ENCODE assay signal across 9 mouse cellular contexts in the genomic region with DNA sequence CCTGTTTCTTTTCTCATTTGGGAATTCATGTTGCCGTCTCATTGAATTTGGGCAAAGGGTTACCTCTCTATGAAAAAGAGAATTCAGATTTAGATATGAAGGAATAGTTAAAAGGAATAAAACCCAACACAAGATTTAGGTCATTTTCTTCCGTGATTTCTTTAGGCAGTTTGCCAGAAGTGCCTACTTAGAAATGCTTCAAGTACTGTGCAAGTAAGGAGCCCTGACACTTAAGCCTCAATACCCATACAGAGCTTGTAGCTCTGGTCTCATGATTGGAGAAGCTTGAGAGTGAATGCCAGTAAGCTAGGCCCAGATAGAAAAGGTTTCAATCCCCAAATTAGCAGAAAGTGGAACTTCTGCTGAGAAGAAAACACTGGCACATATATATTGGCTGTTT. TPM values are rescaled to one million over a fixed set of nuclear protein-coding genes. Genes with fewer than 3 reads are reported as not detected.
A peak's percentile ranks its signal among the peaks of the same experiment; 100 is the strongest.
DNase-seq lines count a peak whose midpoint lies in the region; ATAC-seq and TF ChIP-seq lines count a peak whose summit lies in the region.
"Had no signal": no experiment of that assay in that cellular context is flagged by ENCODE, and none has a peak within 500 bp of the region (broad histone marks: within the 10 kb centered on the region; RNA-seq: fewer than 3 reads in every experiment).

No protein-coding gene starts in this region.

- no peak for DNase-seq in forebrain, postnatal 0 days
- DNase-seq in forebrain, embryonic 14.5 days (ENCODE audit: low spot score): no peak
- peak; percentile 26 for DNase-seq in liver, adult 2 months (ENCODE audit: extremely low read depth, low read depth, low spot score)
- DNase-seq in liver: no peak
- DNase-seq in lung, postnatal 36 days: peak; percentile 77
- DNase-seq in cerebellum, postnatal 25 days: no peak
- DNase-seq: cerebellum, adult 11 months had no signal

- H3K4me3 ChIP-seq in forebrain, postnatal 0 days (ENCODE audit: low read depth, low read length): 0 out of 2 replicates have a peak overlapping the region, but pooled peaks have one; percentile 53
- no peak overlapping the region for H3K4me3 ChIP-seq in forebrain, embryonic 14.5 days (ENCODE audit: low read depth, low read length)
- H3K4me3 ChIP-seq in liver, adult 2 months (ENCODE audit: insufficient read depth, low read depth, low read length): peak overlapping the region; percentile 94; the same call in 1 of the 2 replicates
- H3K4me3 ChIP-seq in intestine, embryonic 16.5 days (ENCODE audit: low read length): peak overlapping the region; percentile 62; the same call in 1 of the 2 replicates

- no peaks in the 10 kb centered on the region for H3K36me3 ChIP-seq in forebrain, postnatal 0 days (ENCODE audit: insufficient read depth)
- H3K36me3 ChIP-seq in forebrain, embryonic 14.5 days (ENCODE audit: control insufficient read depth, insufficient read depth, low read length): no peaks in the 10 kb centered on the region
- H3K36me3 ChIP-seq in liver, adult 2 months (ENCODE audit: control insufficient read depth, insufficient read depth, low read length): no peaks in the 10 kb centered on the region
- no peaks in the 10 kb centered on the region for H3K36me3 ChIP-seq in intestine, embryonic 16.5 days (ENCODE audit: control insufficient read depth, insufficient read depth, low read length)

- H3K79me2 ChIP-seq in liver, adult 2 months (ENCODE audit: control insufficient read depth, insufficient read depth, low read length): peaks cover 13% of the 10 kb centered on the region; the same call in 1 of the 2 replicates

- no peak for TF ChIP-seq CTCF in forebrain, postnatal 0 days (IDR thresholded peaks at IDR 0.05; ENCODE audit: low read depth)
- TF ChIP-seq CTCF in liver, adult 2 months (IDR thresholded peaks at IDR 0.05; ENCODE audit: low read depth, low read length): no peak

- H3K9ac ChIP-seq in forebrain, postnatal 0 days: no peak overlapping the region
- no peak overlapping the region for H3K9ac ChIP-seq in forebrain, embryonic 14.5 days (ENCODE audit: low read length)
- H3K9ac ChIP-seq in liver, adult 2 months (ENCODE audit: low read depth, low read length): no peak overlapping the region
- no peak overlapping the region for H3K9ac ChIP-seq in intestine, embryonic 16.5 days (ENCODE audit: low read depth, low read length)

- no peak for ATAC-seq in forebrain, postnatal 0 days
- ATAC-seq in forebrain, embryonic 14.5 days: no peak
- ATAC-seq in intestine, embryonic 16.5 days: no peak
- ATAC-seq in erythroid progenitor cell, adult 5-6 weeks (replicated peaks; ENCODE audit: low FRiP score, poor library complexity, severe bottlenecking): no peak

- H3K27ac ChIP-seq in forebrain, postnatal 0 days (ENCODE audit: low read depth, low read length): no peak overlapping the region
- H3K27ac ChIP-seq in forebrain, embryonic 14.5 days (ENCODE audit: low read depth, low read length): no peak overlapping the region
- peak overlapping the region; percentile 29; the same call in 1 of the 2 replicates for H3K27ac ChIP-seq in liver, adult 2 months (replicated peaks; ENCODE audit: insufficient read depth, low read depth, low read length)
- no peak overlapping the region for H3K27ac ChIP-seq in intestine, embryonic 16.5 days (ENCODE audit: low read length)

- 0 out of 2 replicates have a peak, but pooled peaks cover 3% of the 10 kb centered on the region for H3K4me1 ChIP-seq in forebrain, postnatal 0 days (ENCODE audit: insufficient read depth)
- H3K4me1 ChIP-seq in forebrain, embryonic 14.5 days (ENCODE audit: control insufficient read depth, insufficient read depth, low read length): no peaks in the 10 kb centered on the region
- H3K4me1 ChIP-seq in liver, adult 2 months (ENCODE audit: control insufficient read depth, insufficient read depth, low read length): peaks cover 4% of the 10 kb centered on the region; the same call in 1 of the 2 replicates
- peaks cover 8% of the 10 kb centered on the region; the same call in 1 of the 2 replicates for H3K4me1 ChIP-seq in intestine, embryonic 16.5 days (ENCODE audit: control insufficient read depth, insufficient read depth, low read length)

- 0 out of 2 replicates have a peak, but pooled peaks cover 10% of the 10 kb centered on the region for H3K27me3 ChIP-seq in forebrain, postnatal 0 days (ENCODE audit: insufficient read depth, low read length)
- H3K27me3 ChIP-seq in forebrain, embryonic 14.5 days (replicated peaks; ENCODE audit: control insufficient read depth, insufficient read depth, low read length): peaks cover 24% of the 10 kb centered on the region
- no peaks in the 10 kb centered on the region for H3K27me3 ChIP-seq in liver, adult 2 months (ENCODE audit: control insufficient read depth, insufficient read depth, low read length)
- no peaks in the 10 kb centered on the region for H3K27me3 ChIP-seq in intestine, embryonic 16.5 days (replicated peaks; ENCODE audit: control insufficient read depth, insufficient read depth, low read length)

- H3K4me2 ChIP-seq in forebrain, postnatal 0 days (ENCODE audit: low read depth): peak overlapping the region; percentile 74
- no peak overlapping the region for H3K4me2 ChIP-seq in forebrain, embryonic 14.5 days (ENCODE audit: low read length)
- H3K4me2 ChIP-seq in intestine, embryonic 16.5 days (ENCODE audit: low read depth, low read length): no peak overlapping the region

- WGBS in forebrain, postnatal 0 days: 42% methylated on average over 2 of the region's 2 CpGs
- 42% methylated on average over 2 of the region's 2 CpGs for WGBS in forebrain, embryonic 14.5 days
- WGBS in liver, adult 2 months: 17% methylated on average over 2 of the region's 2 CpGs
- WGBS in intestine, embryonic 16.5 days: 49% methylated on average over 2 of the region's 2 CpGs

- no peaks in the 10 kb centered on the region for H3K9me3 ChIP-seq in forebrain, postnatal 0 days (ENCODE audit: low read length)
- 0 out of 2 replicates have a peak, but pooled peaks cover 3% of the 10 kb centered on the region for H3K9me3 ChIP-seq in forebrain, embryonic 14.5 days (replicated peaks; ENCODE audit: control insufficient read depth, low read length)
- no peaks in the 10 kb centered on the region for H3K9me3 ChIP-seq in intestine, embryonic 16.5 days (ENCODE audit: control insufficient read depth, low read length)

- no peak for TF ChIP-seq POLR2A in liver, adult 2 months (IDR thresholded peaks at IDR 0.05; ENCODE audit: extremely low read depth, insufficient read depth, low read length)

RNA-seq across cellular contexts. Expression of gene Arhgap29, which starts 2.1 kb away (rescaled TPM):
- 35.9 and 46.9 TPM in 2 replicates for total RNA-seq in forebrain, postnatal 0 days (2014; rRNA removed)
- polyA plus RNA-seq in forebrain, postnatal 0 days (2015; fragmentation: Nextera tagmentation; extraction: Ambion mirVana): 12.8 and 14.6 TPM in 2 replicates
- polyA plus RNA-seq in forebrain, embryonic 14.5 days (2014; fragmentation: Nextera tagmentation; extraction: Ambion mirVana): 20.1 and 30.2 TPM in 2 replicates
- total RNA-seq in liver, adult 2 months (2014; rRNA removed): 60.5 and 68.4 TPM in 2 replicates
- 12.2 and 16.4 TPM in 2 replicates for polyA plus RNA-seq in liver, adult 2 months (2012; rRNA removed)
- 22.1 and 25.7 TPM in 2 replicates for polyA plus RNA-seq in intestine, embryonic 16.5 days (2015; fragmentation: Nextera tagmentation; extraction: Ambion mirVana)
- 3.6 and 3.8 TPM in 2 replicates for total RNA-seq in erythroid progenitor cell, adult 5-6 weeks (2015; ENCODE audit: low replicate concordance)
- total RNA-seq in erythroid progenitor cell, adult 5-6 weeks (2017; ENCODE audit: low replicate concordance): 0.39 and 3.6 TPM in 2 replicates

Comparison
In these comparisons a context has a peak if more than half of its experiments do, and no peak if none do; other contexts are left out.
1. DNase-seq: peak in liver, adult 2 months (single experiment) and lung, postnatal 36 days (single experiment); none in forebrain, postnatal 0 days (single experiment), forebrain, embryonic 14.5 days (single experiment), liver (single experiment) and cerebellum, postnatal 25 days (0 of 2).